Mouse (Mus musculus) embryonic fibroblast, embryonic 13.5 days (primary cell): ENCODE measurements around the gene Slc18a2. TPM values are rescaled to one million over a fixed set of nuclear protein-coding genes. Genes with fewer than 3 reads are reported as not detected.

ENCODE experiments used
- H3K27ac ChIP-seq: 2 replicates; pipeline ENCODE4 v1.5.1; 2012; ENCODE audit warnings: low read length, control low read depth, inconsistent platforms; ENCODE audit not compliant: insufficient read depth
- H3K4me1 ChIP-seq: 2 replicates; pipeline ENCODE4 v1.6.1; 2011; ENCODE audit warnings: low read length; ENCODE audit not compliant: control insufficient read depth, insufficient read depth
- H3K4me3 ChIP-seq: 2 replicates; pipeline ENCODE4 v1.5.1; 2011; ENCODE audit warnings: mild to moderate bottlenecking, control low read depth, low read length; ENCODE audit not compliant: insufficient read depth
- CTCF ChIP-seq: IDR thresholded peaks from 2 replicates; pipeline ENCODE4 v1.5.1; 2011; ENCODE audit warnings: mild to moderate bottlenecking, control low read depth, low read length, moderate library complexity, borderline replicate concordance; ENCODE audit not compliant: insufficient read depth
- POLR2A ChIP-seq: IDR thresholded peaks from 2 replicates; pipeline ENCODE4 v1.6.1; 2011; ENCODE audit warnings: low read depth, mild to moderate bottlenecking, control low read depth, low read length, moderate library complexity
- polyA plus RNA-seq: library from polyadenylated mRNA; stranded (reverse); fragments of >200 nt; gene quantifications from 2 replicates; pipeline ENCODE4 v1.2.4, GENCODE M21; 2011; ENCODE audit warnings: low read depth; ENCODE audit not compliant: missing spikeins, insufficient read length

Gene Slc18a2
- polyA plus RNA-seq, 1 experiment, result not detected

DNA sequence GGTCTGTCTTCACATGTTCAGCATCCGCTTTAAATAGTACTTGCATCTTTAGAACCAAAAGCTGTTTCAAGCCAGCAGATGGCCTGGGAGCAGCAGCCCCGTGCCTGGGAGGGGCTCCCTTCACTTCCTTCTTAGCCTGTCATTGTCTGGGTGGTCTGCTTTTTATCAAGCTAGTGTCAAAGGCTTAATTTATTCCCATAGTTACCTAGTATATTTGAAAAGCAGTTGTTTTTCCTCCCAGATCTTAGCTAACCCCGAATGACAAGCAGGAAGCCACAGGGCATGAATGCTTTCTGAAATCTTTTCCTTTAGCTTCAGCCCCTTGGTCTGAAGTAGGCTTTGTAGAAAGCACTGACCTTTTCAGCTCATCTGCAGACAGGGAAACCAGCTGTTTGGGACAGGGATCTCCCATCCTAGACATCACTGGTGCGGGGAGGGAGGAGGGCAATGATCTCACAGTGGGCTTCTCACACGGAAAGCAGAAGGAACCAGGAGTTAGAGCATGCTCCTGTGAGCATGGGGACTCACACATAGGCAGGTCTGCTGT lies 6.8 kb downstream of the Slc18a2 start:
- no peak overlapping the region for H3K27ac ChIP-seq
- TF ChIP-seq CTCF (no peak), POLR2A (no peak)
- H3K4me1 ChIP-seq, result no peaks in the 10 kb centered on the region; the same call in 1 of the 2 replicates
- H3K4me3 ChIP-seq, result no peak overlapping the region

DNA sequence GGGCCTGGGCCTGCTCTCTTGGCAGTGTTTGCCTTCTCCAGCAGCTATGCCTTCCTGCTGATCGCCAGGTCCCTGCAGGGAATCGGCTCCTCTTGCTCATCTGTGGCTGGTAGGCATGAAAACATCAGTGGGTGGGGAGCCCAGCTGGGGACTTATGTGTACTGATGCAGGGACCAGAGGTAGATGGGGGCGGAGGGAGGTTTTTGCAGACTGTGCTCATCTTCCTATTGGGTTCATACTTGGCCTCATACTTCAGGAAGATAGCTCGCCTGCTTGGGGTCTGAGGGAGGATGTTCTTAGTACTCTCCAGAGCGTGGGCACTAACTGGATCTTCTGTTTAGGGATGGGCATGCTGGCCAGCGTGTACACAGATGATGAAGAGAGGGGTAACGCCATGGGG lies 12.5 kb downstream of the Slc18a2 start:
- H3K27ac ChIP-seq, result no peak overlapping the region
- no peaks in the 10 kb centered on the region for H3K4me1 ChIP-seq
- TF ChIP-seq CTCF, result no peak
- TF ChIP-seq POLR2A, result no peak
- no peak overlapping the region for H3K4me3 ChIP-seq

DNA sequence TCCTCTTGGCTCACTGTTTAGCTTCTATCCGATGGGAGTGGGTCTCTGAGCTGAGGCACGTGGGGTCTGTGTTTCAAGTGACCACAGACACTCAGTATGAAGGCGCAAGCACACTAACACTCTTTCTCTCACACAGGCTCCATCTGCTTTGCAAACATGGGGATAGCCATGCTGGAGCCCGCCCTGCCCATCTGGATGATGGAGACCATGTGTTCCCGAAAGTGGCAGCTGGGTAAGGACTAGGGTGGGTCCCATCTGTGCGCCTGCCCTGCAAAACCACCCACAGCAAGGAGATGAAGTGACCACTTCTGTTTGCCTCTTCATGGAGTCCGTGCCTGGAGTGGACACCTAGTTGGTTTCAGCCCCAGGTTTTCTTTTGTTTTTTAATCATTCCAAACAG lies 15.7 kb downstream of the Slc18a2 start:
- TF ChIP-seq POLR2A (no peak), CTCF (no peak)
- H3K4me1 ChIP-seq, result no peaks in the 10 kb centered on the region
- no peak overlapping the region for H3K4me3 ChIP-seq
- H3K27ac ChIP-seq, result no peak overlapping the region

DNA sequence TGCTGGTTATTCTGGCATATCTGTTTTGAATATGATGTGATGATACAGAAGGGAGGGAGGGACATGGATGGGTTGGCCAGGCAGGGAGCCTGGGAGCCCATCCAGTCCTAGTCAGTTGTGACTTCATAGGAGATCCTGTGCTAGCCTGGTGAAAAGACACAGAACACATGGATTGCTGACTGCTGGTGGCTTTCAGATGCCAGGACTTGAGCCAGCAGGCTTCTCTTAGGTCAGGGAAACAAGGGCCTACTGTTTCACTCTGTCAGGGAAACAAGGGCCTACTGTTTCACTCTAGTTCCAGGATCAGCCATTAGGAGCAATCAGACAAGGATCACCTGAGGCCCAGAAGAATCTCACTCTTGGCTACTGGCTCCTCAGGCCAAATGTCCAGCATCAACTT lies 20.1 kb downstream of the Slc18a2 start:
- Histone ChIP-seq H3K4me3 (no peak overlapping the region), H3K27ac (no peak overlapping the region), H3K4me1 (no peaks in the 10 kb centered on the region)
- TF ChIP-seq POLR2A (no peak), CTCF (no peak)

DNA sequence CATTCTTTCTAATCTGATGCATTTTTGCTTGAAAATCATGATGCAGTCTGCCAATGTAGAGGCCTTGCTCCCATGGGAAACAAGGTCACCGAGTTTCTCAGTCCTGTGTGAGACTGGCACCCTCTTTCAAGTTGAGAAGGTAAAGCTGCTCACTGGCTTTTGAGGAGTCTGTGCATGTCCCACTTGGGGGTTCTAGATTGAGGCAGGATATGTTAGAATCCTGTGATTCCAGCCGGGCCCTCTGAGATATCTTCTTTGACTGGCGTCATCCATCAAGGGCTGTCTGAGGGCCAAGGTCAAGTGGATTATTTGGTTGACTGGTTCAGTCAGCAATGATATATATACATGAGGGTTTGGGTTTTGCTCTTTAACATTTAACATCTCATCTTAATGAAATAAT lies 21.3 kb downstream of the Slc18a2 start:
- no peak overlapping the region for H3K4me3 ChIP-seq
- no peak for TF ChIP-seq CTCF
- TF ChIP-seq POLR2A, result no peak
- H3K4me1 ChIP-seq, result no peaks in the 10 kb centered on the region
- H3K27ac ChIP-seq, result no peak overlapping the region

DNA sequence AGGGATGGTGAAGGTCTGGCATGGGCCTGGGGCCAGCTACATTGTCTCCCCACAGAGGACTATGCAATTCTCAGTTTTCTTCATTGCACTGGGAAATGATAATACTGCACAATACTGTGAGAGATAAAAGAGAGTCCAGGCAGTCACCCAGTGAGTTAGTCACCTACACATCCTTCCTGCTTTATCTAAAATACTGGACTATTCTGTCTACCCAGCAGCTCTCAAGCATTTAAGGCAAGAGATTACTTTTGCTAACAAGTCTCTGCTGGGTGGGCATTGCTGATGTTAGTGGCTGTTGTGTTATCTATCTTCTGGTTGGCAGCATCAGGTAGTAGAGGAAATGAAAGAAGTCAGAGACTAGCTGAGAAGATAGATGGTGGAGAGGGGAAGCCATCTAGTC lies 28.3 kb downstream of the Slc18a2 start:
- Histone ChIP-seq H3K4me1 (no peaks in the 10 kb centered on the region), H3K4me3 (no peak overlapping the region), H3K27ac (no peak overlapping the region)
- TF ChIP-seq POLR2A (no peak), CTCF (no peak)

DNA sequence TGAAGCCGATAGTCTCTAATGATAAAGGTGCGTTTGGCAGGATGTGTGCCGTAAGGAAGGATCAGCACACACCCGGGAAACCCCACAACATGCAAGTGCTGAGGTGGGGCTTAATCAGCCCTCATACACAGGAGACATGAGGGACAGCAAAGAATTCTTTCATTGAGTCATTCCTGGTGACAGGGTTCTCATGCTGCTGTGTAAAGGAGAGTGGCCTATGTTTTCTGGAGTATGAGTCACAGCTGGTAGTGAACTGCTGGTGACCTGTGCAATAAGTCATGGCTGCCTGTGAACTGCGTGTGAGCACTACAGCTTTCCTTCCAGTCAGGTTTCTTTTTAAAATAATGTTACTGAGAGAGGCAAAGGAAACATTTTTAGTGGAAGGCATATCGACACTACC lies 29.1 kb downstream of the Slc18a2 start:
- H3K4me1 ChIP-seq, result no peaks in the 10 kb centered on the region
- H3K4me3 ChIP-seq, result no peak overlapping the region
- TF ChIP-seq POLR2A, result no peak
- no peak for TF ChIP-seq CTCF
- H3K27ac ChIP-seq, result no peak overlapping the region

DNA sequence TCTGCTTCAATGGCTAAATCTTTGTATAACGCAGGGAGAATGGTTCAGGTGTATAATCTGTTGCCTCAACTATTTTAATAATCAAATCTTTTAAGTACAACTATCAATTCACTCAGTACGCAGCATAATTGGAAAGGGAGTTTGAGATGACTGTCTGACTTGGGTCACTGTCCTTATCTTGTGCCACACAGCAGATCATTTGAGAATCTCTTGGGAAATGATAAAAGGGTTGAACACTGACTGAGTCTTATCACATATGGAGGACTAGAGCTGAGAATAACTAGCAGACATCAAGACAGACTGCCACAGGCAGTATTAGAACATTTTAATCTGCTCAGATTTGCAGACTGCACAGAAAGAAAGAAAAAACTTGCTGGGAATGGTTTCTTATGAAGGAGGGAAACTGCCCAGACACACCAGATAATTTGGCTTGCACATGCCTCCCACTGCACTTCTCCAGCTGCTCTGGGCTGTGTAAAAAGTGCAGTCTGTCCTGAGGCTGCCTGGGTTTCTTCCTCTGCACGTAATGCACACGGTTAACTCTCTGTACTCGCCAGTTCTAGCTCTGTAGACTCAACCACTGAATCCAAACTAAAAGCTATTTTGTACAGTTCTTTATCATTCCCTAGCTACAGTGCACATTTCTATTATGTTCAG lies 31.6 kb downstream of the Slc18a2 start:
- no peak for TF ChIP-seq POLR2A
- TF ChIP-seq CTCF, result no peak
- no peaks in the 10 kb centered on the region for H3K4me1 ChIP-seq
- H3K4me3 ChIP-seq, result no peak overlapping the region
- no peak overlapping the region for H3K27ac ChIP-seq

DNA sequence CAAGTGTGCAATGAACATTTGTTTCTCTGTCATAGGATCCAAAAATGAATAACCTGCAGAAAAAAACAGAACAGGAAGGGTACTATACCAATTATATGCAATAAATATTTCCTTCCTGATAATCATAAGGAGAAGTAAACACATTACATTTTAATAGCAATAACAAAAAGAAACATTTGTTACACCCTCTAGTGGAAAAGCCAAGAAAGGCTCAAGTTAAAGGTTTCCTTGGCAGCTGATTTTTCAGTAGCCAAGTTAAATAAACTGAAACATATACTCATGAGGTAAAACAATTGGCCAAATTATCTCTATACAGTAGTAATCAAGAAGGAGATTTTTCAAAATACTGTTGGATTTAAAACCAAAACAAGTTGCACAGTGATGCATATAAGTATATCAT lies 54.6 kb downstream of the Slc18a2 start:
- H3K4me1 ChIP-seq, result no peaks in the 10 kb centered on the region
- no peak for TF ChIP-seq CTCF
- TF ChIP-seq POLR2A, result no peak
- no peak overlapping the region for H3K27ac ChIP-seq
- no peak overlapping the region for H3K4me3 ChIP-seq

DNA sequence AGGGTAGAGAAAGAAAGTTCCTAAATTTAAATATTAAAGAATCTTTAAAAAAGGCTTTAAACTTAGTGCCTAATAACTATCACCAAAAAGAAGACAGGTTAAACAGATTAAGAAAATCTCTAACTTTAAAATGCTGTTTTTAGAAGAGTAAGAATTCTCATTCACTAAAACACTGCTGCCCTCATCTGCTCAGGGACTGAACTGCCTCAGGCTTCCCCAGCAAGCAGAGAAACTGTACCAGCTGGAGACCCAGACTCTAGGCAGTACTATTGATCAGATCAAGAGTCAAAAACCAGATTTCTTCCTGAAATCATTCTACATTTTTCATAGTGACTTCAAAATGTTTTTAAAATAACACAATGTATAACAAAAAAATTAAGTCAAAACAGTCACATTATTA lies 55.9 kb downstream of the Slc18a2 start:
- Histone ChIP-seq H3K4me1 (no peaks in the 10 kb centered on the region), H3K4me3 (no peak overlapping the region), H3K27ac (no peak overlapping the region)
- no peak for TF ChIP-seq POLR2A
- no peak for TF ChIP-seq CTCF
